Mouse (Mus musculus): ENCODE results near the gene Zfp950.
A peak's percentile ranks its signal among the peaks of the same experiment; 100 is the strongest.

The Zfp950 gene

GRCm38 (mm10) chr19:61056783-61057410 lies 83.7 kb downstream of the Zfp950 start:
- DNase-seq = no peak

- no peak for DNase-seq
These were observed 87.9 kb downstream of the Zfp950 start for GRCm38 (mm10) chr19:61052786-61053185.

GRCm38 (mm10) chr19:61052008-61052407 lies 88.6 kb downstream of the Zfp950 start:
- DNase-seq = no peak

- DNase-seq = no peak
These were observed 89.5 kb downstream of the Zfp950 start for GRCm38 (mm10) chr19:61051151-61051550.

GRCm38 (mm10) chr19:61049413-61049812 lies 91.2 kb downstream of the Zfp950 start:
- DNase-seq = peak; percentile 11 to 23

- DNase-seq = peak; percentile 36 to 56
These were observed 92.0 kb downstream of the Zfp950 start for GRCm38 (mm10) chr19:61048646-61049045.

GRCm38 (mm10) chr19:61039151-61039550 lies 101.5 kb downstream of the Zfp950 start:
- DNase-seq = no peak

- DNase-seq = no peak
These were observed 109.1 kb downstream of the Zfp950 start for GRCm38 (mm10) chr19:61031570-61031969.

- peak in 1 of 2 experiments; percentile 27 for DNase-seq
These were observed 118.6 kb downstream of the Zfp950 start for GRCm38 (mm10) chr19:61021939-61022566.

- DNase-seq = peak in 1 of 2 experiments; percentile 15
These were observed 119.1 kb downstream of the Zfp950 start for GRCm38 (mm10) chr19:61021502-61021901.

- no peak for DNase-seq
These were observed 123.0 kb downstream of the Zfp950 start for GRCm38 (mm10) chr19:61017477-61018266.

GRCm38 (mm10) chr19:61009266-61009665 lies 131.4 kb downstream of the Zfp950 start:
- DNase-seq = no peak

Measured in cerebellum, postnatal 25 days (tissue).